Mouse (Mus musculus) olfactory bulb, adult 2 months (tissue): ENCODE results near the gene Gpr55. TPM values are rescaled to one million over a fixed set of nuclear protein-coding genes. Genes with fewer than 3 reads are reported as not detected.

Source experiments
- H3K27ac ChIP-seq: fragments of 200-500 bp; 2 replicates; pipeline ENCODE4 v1.5.1; 2012; ENCODE audit warnings: low read depth, low read length; ENCODE audit not compliant: insufficient read depth
- H3K4me1 ChIP-seq: fragments of 200-500 bp; 2 replicates; pipeline ENCODE4 v1.6.1; 2012; ENCODE audit warnings: low read length; ENCODE audit not compliant: control insufficient read depth, insufficient read depth
- H3K4me3 ChIP-seq: fragments of 200-500 bp; 2 replicates; pipeline ENCODE4 v1.5.1; 2012; ENCODE audit warnings: mild to moderate bottlenecking, low read depth, low read length, moderate library complexity; ENCODE audit not compliant: insufficient read depth
- CTCF ChIP-seq: fragments of 200-500 bp; IDR thresholded peaks from 2 replicates; pipeline ENCODE4 v1.5.1; 2012; ENCODE audit warnings: low read depth, mild to moderate bottlenecking, low read length, moderate library complexity; ENCODE audit not compliant: insufficient read depth
- POLR2A ChIP-seq: fragments of 200-500 bp; IDR thresholded peaks from 2 replicates; pipeline ENCODE4 v1.6.1; 2012; ENCODE audit warnings: mild to moderate bottlenecking, low read depth, low read length, moderate library complexity; ENCODE audit not compliant: insufficient read depth
- WGBS: fragments of 180-500 bp; shearing (Covaris S2); methylation state at CpG from one replicate; pipeline ENCODE4 v1.1.7; 2018; 5-methylcytosine and 5-hydroxymethylcytosine counted together
- polyA plus RNA-seq: library from polyadenylated mRNA; stranded (reverse); fragments of >200 nt; gene quantifications from 2 replicates; pipeline ENCODE4 v1.2.4, GENCODE M21; 2012; ENCODE audit warnings: low replicate concordance; ENCODE audit not compliant: missing spikeins, insufficient read depth, insufficient read length

Gpr55 gene
- polyA plus RNA-seq, 1 experiment, result not detected

- Histone ChIP-seq H3K4me1 (peaks cover 60% of the 10 kb centered on the region), H3K27ac (0 out of 2 replicates have a peak overlapping the region, but pooled peaks have one; percentile 22), H3K4me3 (no peak overlapping the region)
- 59% methylated on average over 8 of the region's 8 CpGs for WGBS
- TF ChIP-seq CTCF (0 out of 2 replicates have a peak, but pooled peaks have one; percentile 32), POLR2A (no peak)
Observed at GRCm38 (mm10) chr1:85935148-85935852, 25.5 kb downstream of the Gpr55 start.

- peaks cover 57% of the 10 kb centered on the region for H3K4me1 ChIP-seq
- peak overlapping the region; percentile 65 for H3K27ac ChIP-seq
- WGBS, result 40% methylated on average over 7 of the region's 7 CpGs
- no peak for TF ChIP-seq CTCF
- TF ChIP-seq POLR2A, result no peak
- H3K4me3 ChIP-seq, result no peak overlapping the region
Observed at GRCm38 (mm10) chr1:85934560-85934959, 26.2 kb downstream of the Gpr55 start.

GRCm38 (mm10) chr1:85933631-85934465 is 27.0 kb downstream of the Gpr55 start:
- TF ChIP-seq CTCF, result no peak
- TF ChIP-seq POLR2A, result no peak
- peaks cover 59% of the 10 kb centered on the region for H3K4me1 ChIP-seq
- no peak overlapping the region for H3K4me3 ChIP-seq
- peak overlapping the region; percentile 86 for H3K27ac ChIP-seq
- 13% methylated on average over 11 of the region's 11 CpGs for WGBS

GRCm38 (mm10) chr1:85933226-85933625 is 27.6 kb downstream of the Gpr55 start:
- no peak for TF ChIP-seq POLR2A
- TF ChIP-seq CTCF, result no peak
- 12% methylated on average over 7 of the region's 7 CpGs for WGBS
- no peak overlapping the region for H3K4me3 ChIP-seq
- peak overlapping the region; percentile 86 for H3K27ac ChIP-seq
- peaks cover 61% of the 10 kb centered on the region for H3K4me1 ChIP-seq

- TF ChIP-seq CTCF (no peak), POLR2A (no peak)
- H3K4me3 ChIP-seq, result no peak overlapping the region
- peaks cover 51% of the 10 kb centered on the region for H3K4me1 ChIP-seq
- H3K27ac ChIP-seq, result peak overlapping the region; percentile 65
- WGBS, result 47% methylated on average over 5 of the region's 5 CpGs
Observed at GRCm38 (mm10) chr1:85931170-85931569, 29.6 kb downstream of the Gpr55 start.

GRCm38 (mm10) chr1:85929406-85929805 is 31.4 kb downstream of the Gpr55 start:
- TF ChIP-seq POLR2A (no peak), CTCF (no peak)
- H3K4me1 ChIP-seq, result peaks cover 41% of the 10 kb centered on the region
- peak overlapping the region; percentile 75 for H3K27ac ChIP-seq
- 0 out of 2 replicates have a peak overlapping the region, but pooled peaks have one; percentile 4 for H3K4me3 ChIP-seq
- WGBS, result 83% methylated on average over 6 of the region's 6 CpGs

- Histone ChIP-seq H3K27ac (peak overlapping the region; percentile 75), H3K4me3 (peak overlapping the region; percentile 4; the same call in 1 of the 2 replicates), H3K4me1 (peaks cover 35% of the 10 kb centered on the region)
- TF ChIP-seq POLR2A, result no peak
- no peak for TF ChIP-seq CTCF
- WGBS, result 17% methylated on average over 4 of the region's 4 CpGs
Observed at GRCm38 (mm10) chr1:85928688-85929065, 32.1 kb downstream of the Gpr55 start.

GRCm38 (mm10) chr1:85928057-85928687 is 32.6 kb downstream of the Gpr55 start, which contains the start of gene 4933407L21Rik:
Gene 4933407L21Rik (plus strand): TSS chr1:85928483.
- Histone ChIP-seq H3K4me1 (peaks cover 31% of the 10 kb centered on the region), H3K4me3 (peak within 1 kb of the TSS; percentile 4; the same call in 1 of the 2 replicates), H3K27ac (peak within 1 kb of the TSS; percentile 89)
- WGBS, result 9% methylated on average over 4 of the region's 4 CpGs
- no peak for TF ChIP-seq CTCF
- TF ChIP-seq POLR2A, result no peak
